Mouse (Mus musculus) left cerebral cortex, postnatal 25 days (tissue): ENCODE data around the gene Pcyt1a. TPM values are rescaled to one million over a fixed set of nuclear protein-coding genes. Genes with fewer than 3 reads are reported as not detected.

Experiments used
- DNase-seq, 2 experiments: peaks; one replicate each; pipeline ENCODE4 v3.0.0; 2022; ENCODE audit warnings: low spot score in 2 of 2, mixed read lengths in 1 of 2
- intact Hi-C: fragments of 180-260 bp; cut with DNase I; formaldehyde crosslinking; loops from one replicate; pipeline ENCODE4 v1.15.1; 2025
- total RNA-seq, 2 experiments: library from RNA; stranded (reverse); gene quantifications; 2 replicates each; pipeline ENCODE4 v1.2.3; 2021

The Pcyt1a gene
- total RNA-seq, 2 experiments from 2014 or later, result 38.2 to 40.3 TPM

DNA sequence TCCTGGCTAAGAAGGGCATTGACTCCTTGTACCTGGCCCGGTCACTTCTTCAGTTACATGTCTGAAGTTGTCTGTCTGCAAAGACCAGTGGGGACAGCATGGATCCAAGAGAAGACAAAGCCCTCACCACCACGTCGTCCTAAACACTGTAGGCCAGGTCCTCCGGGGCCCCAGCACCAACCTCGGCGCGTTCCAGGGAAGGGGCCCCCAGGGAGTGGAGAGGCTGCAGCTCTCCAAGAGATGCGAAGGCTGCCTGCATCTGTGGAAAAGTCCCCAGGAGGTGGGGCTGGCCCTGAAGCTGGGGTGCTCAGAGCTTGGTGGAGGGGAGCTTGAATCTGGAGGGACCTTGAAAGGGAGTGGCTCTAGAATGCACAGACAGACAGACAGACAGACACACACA lies 75.6 kb downstream of the Pcyt1a start:
- no peak for DNase-seq
- intact Hi-C loops, result loop anchor here (5.0 kb wide), 2 partner anchors 131 to 176 kb away; no protein-coding TSS in a partner anchor

DNA sequence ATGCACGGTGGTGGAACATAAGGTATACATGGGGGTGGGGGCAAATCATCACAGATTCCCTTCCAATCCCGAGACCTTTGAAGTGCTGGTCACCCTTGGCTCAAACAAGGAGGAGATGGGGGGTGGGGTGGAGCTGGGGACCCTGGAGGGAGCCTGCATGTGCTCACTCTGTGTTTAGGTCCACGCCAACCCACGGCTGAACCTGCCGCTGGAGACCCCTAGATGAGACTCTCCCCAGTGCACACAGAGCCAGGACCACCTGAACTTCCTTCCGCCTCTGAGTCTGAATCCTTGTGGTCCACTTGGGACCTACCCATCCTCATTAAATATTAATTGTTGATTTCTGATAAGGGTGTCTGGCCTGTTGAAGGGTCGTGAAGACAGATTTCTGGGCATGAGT lies 76.1 kb downstream of the Pcyt1a start:
- intact Hi-C loops, result loop anchor here (5.0 kb wide), 2 partner anchors 130 to 175 kb away; no protein-coding TSS in a partner anchor
- no peak for DNase-seq

DNA sequence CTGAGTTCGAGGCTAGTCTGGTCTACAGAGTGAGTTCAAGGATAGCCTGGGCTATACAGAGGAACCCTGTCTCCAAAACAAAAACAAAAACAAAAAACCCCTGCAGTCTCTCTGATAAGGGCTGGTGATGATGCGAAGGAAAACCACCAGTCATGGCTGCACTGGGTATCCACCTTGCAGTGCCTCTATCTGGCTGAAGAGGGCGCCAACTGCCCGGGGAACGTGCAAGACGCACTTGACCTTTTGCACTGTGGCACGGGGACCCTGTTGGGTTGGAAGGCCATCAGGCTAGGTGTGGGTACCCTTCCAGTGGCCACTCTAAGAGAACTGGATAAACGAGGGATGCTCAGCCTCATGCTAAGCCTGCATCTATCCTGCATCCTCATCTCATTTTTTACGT lies 76.7 kb downstream of the Pcyt1a start:
- DNase-seq, result peak in 1 of 2 experiments; percentile 65
- intact Hi-C loops, result loop anchor here (5.0 kb wide), 2 partner anchors 130 to 175 kb away; no protein-coding TSS in a partner anchor

DNA sequence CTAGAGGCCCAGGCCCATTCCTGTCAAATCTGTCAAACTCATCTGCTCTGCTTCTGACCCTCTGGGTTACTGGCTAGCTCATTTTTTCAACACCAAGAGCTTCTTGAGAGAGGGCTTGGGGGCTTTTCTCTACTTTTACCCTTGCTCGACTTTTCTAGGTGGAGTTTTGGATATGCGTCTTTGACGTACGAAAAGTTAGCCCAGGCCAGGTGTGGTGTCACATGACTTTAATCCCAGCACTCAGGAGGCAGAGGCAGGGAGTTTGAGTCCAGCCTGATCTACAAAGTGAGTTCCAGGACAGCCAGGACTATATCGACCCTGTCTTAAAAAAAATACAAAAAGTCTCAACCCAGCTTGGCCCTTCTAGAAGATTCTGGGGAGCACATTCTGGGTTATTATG lies 77.3 kb downstream of the Pcyt1a start:
- intact Hi-C loops, result loop anchor here (2.0 to 5.0 kb wide), 3 partner anchors 103 to 174 kb away; no protein-coding TSS in a partner anchor
- no peak for DNase-seq

DNA sequence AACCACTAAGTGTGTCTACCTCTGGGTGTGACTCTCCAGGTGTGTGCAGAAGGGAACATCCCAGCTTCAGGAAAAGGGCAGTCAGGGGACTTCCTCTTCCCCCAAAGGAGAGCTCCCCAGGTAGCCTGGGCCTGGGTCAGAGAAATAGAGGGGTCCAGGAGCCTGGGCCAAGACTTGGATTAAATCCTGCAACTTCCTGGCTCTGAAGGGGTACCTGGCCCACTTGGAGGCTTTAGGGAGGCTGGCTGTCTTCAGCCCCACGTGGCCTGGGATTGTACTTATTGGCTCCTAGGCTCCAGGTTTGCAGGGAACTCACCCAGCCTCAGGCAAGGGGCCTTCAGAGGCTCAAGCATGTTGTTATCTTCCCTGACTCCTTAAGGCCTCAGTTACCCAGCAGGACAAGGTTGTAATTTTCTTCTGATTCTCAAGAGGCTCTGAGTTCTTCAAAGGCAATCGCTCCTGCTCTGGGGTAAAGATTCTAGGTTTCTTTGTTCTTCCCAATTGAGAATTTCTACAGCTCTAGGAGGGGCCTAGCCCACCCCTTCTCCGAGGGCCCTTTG lies 77.9 kb downstream of the Pcyt1a start:
- DNase-seq, result no peak
- intact Hi-C loops, result loop anchor here (2.0 to 5.0 kb wide), 3 partner anchors 102 to 174 kb away; no protein-coding TSS in a partner anchor

DNA sequence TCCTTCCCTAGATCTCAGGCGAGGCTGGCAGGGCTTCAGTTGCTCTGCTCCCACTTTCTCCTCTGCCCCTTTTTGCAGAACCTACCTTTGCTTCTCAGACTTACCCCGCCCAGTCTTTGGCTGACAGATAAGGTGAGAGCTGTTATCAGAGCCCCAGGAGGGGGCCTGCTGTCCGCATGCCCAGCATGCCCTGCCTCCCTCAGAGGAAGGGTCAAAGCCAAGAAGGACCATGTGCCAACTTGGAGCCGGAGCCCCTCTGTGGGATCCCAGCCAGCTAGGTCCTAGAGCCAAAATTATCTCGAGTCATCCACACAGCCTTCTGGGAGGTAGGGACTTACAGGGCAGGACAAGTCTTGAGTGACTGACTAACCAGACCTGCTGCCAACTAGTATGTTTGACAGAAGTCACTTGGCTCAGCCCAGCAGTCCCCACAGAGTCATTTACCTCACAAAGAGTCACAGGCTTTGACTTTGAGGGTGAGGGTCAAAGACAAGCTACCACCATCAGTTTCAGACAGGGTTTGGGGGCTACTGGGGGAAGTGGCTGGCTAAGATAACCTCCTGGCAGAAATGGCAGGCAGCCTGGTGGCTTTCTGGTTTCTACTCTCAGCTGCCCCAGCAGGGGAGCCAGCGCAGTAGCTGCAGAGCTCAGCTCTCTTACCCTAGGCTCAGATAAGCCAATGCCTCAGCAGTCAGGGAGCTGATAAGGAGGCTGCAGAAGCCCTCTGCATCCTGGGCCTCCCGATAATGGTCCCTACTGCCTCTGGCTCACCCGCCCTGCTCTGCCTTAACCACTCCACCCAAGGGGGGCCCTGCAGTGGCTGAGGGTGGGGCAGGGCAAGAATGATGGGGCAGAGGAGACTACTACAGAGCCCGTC lies 78.6 kb downstream of the Pcyt1a start:
- intact Hi-C loops, result loop anchor here (2.0 to 5.0 kb wide), 3 partner anchors 101 to 173 kb away; no protein-coding TSS in a partner anchor
- DNase-seq, result no peak

DNA sequence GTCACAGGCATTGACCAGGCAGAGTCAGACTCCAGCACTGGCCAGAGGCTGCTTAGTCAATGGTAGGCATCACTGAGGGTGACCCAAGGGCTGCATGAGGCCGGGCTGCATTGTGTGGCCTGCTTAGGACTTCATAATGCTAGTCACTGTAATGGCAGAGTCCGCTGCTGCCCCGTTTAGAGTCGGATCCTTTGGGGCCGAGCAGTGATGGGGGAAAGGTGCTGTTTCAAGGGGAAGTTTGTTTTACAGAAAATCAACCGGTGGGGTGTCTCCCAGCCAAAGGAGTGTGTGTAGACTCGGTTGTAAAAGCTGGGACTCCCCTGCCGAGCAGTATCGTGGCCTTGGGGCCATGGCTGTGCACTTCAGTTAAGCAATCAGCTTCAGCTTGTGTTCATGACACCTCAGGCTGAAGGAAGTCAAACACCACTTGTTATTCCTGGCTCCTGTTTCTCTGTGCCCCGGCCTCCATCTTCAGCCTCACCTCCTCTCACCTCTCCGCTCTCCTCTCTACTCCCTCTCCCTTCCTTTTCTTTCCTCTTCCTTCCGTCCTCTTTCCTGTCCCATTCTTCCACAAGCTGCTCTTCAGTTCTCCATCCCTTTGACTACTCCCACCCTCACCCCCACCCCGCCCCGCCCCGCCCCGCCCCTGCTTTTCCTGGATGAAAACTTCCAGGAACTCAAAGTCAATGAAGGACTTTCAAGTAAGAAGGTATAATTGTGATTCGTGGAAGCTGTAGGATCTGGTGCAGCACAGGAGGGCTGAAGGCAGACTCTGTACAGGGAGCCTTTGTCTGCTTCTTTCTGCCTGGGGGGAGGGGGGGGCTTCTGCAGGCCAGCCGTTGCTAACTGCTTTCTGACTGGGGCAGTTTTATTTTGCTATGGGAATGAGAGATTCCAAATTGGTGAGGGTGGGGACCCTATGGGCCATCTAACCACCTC lies 79.9 kb downstream of the Pcyt1a start:
- no peak for DNase-seq
- intact Hi-C loops, result no loop called here

DNA sequence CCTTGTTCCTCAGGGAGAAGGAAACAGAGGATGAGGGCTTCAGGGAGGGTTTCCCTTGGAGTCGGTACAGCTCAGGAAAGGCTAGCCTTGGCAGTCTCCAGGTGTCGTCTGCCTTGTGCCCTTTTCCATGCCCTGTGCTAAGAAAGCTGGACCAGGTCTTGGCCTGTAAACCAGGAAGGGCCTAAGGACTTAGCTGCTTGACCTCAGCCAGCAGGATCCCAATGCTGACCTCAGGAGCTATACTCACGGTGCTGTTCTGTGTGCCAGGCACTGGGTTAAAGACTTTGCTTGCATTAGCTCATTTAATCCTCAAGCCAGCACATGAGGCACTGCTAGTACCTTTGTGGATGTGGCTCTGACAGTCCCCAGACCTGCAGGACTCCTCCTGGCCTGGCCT lies 80.6 kb downstream of the Pcyt1a start:
- DNase-seq, result no peak
- intact Hi-C loops, result no loop called here

DNA sequence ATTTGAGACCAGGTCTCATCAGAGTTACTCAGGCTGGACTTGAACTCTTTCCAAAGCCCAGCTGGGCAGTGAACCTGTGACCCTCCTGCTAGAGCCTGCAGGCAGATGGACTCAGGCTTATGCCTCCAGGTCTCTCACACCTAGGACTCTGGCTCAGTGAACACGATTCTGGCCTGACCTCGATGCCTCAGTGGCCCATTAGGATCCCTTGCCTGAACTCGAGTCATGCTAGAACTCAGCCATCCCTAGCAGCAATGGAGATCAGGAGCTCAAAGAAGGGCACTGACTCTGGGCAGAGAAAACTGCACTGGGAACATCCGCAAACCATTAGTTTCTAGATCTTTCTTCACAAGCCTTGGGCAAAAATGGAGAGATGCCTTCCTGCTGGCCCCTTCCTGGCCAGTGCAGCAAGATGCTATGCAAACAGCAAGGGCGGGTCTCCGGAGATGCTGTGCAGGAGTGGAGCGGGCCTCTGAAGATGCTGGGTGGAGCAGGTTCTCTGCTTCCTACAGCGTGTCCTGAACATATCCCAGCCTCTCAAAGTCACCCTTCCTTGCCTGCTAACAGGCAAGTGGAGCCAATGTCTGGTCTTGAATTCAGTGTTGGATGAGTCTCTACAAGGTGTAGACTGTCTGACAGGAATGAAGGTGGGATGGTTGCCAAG lies 81.2 kb downstream of the Pcyt1a start:
- DNase-seq, result no peak
- intact Hi-C loops, result no loop called here

DNA sequence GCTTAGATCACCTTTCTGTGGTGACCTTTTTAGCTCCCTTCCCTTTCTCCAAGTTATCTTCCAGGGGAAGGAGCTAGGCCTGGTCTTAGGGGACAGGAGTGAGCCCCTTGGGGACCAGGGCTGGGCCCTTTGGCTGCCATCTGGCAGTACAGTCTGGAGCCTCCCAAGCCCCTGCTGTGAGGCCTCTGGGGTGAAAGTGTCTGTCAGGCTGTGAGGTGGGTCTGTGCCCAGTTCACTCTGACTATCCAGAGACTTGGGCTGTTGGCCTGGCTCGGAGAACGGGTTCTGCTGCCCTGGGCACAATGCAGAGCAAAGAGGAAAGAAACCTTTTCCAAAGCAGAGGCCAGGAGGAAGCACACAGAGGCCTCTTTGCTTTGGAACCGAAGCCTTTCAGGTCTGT lies 82.2 kb downstream of the Pcyt1a start:
- intact Hi-C loops, result no loop called here
- DNase-seq, result no peak

DNA sequence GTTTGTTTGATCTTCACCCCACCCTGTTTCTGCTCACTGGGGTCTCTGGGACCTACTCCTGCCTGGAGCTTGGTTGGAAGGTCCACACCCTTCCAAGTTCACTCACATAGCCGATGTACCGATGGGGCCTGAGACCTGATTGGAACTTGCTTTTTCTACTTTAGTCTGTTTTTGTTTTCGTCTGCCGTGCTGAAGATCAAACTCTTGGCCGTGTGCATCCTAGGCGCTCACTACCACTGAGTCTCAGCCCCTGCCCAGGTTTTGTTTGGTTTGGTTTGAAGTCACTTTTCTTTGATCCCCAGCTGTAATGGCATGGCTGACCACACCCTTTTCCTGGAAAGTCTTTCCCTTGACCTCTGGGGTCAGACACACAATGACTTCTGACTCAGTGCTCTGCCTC lies 82.7 kb downstream of the Pcyt1a start:
- DNase-seq, result no peak
- intact Hi-C loops, result no loop called here

DNA sequence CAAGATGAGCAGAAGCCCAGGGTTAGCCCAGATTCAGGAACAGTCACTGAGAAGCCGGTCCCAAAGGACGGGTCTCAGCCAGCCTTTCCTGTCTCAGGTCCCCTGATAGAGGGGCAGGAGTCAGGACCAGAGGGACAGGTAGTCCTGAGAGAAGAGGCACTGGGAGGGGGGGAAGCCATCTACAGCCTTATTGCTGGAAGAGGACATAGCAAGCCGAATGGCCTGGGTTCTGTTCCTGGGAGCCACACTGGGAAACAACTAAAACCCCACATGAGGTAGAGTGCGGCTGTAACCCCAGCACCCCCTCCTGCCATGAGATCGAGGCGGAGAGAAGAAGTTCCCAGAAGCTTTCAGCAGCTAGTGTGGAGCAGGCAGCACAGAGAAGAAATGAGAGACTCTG lies 83.2 kb downstream of the Pcyt1a start:
- intact Hi-C loops, result no loop called here
- no peak for DNase-seq

DNA sequence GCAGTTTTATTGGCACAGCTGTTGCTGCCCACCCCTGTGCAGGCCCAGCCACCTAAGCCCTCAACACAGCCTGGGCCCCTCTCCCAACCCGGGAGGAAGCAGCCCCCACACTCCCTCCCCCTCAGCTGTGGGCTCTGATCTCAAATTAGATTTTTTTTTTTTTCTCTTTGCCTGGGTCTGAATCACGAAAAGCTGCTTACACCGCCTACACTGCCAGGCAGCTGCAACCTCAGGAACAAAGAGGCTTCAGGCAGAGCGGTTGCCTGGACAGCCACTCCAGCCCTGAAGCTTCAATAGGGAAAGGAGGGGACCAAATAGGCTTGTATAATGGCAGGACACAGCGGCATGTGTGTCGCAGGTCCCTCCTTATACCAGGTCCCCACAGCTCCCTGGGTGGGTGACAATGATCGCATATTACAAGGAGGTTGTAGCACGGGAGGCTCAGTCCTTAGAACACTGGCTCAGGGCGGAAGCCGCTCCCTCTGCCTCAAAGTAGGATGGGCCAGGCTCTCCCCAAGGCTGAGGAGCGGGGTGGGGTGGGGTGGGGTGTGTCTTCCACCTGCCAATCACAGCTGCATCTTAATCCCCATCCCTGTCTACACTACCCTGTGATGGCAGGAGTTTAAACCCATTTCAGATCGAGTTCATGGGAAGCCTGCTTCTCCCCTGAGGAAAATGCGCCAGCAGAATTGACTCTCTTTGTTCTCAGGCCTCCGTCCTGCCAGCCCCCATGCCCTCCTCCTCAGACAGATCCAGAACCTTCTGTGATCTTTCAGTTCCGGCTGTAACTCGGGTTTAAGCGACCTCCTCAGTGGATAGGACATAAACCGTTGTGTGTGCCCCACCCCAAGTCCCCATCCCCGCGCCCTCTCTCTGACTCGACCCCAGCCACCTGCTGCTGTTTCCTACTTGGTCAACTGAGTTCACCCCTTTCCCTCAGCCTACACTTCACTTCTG lies 85.6 kb downstream of the Pcyt1a start:
- peak; percentile 84 to 95 for DNase-seq
- intact Hi-C loops, result loop anchor here (1.0 kb wide), 1 partner anchor 92 kb away; the partner anchor contains the start of gene Tfrc

DNA sequence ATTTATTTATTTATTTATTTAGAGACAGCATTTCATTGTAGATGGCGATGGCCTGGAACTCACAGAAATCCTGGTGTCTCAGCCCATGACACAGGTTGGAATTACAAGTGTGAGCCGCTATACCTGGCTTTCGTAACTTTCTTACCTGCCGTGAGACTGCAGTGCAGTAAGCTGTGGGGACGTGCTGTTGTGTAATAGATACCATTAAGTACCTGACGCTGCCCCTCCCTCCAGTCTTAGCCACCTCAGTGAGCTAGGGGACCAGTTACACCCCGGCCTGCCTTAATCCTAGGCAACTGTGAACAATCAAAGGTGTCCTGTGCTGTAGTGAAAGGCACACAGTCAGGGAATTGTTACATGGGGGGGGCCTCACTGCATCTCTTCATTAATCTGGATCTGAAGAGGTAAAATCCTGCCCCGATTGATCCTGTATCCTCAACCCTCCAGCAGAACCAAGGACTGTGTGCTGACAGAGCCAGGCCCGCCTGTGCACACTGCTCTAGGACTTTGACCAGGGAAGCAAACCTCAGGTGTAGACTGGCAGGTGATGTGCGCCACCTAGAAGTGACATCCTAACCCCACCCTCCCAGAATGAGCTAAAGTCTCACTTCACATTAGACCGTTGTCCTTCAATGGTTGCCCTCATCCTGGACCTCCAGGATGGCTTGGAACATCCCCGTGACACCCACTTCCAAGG lies 87.2 kb downstream of the Pcyt1a start:
- no peak for DNase-seq
- intact Hi-C loops, result no loop called here

DNA sequence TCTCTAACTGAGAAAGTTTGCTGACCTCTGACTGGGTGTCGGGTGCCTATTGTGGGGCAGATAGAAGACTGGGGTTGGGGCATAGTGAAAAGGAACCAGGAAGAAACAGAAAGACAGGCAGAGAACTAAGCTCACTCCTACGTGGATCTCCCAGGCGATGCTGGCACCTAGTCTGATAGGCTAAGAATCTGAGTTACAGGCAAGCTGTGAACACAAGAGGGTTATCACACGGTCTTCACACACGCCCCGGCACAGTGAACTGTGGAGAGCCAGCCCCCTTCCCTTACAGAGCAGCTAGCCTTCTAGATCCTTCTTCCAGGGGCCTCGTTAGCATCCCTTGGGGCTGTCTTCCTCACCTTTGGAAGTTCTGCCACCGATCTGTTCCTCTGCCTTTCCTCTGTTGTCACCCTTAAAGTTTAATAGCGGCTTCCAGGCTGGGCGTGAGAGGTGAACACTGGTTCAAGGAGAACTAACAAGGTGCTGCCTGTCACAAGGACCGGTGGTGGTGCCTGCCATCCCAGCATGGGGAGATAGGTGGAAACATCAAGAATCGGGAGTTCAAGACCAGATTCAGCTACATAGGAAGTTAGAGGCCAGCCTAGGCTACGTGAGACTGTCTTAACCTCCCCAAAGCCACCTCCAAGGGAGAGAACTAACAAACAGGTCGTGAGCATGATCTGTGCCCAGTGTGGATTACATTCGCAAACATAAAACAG lies 89.1 kb downstream of the Pcyt1a start:
- peak in 1 of 2 experiments; percentile 46 for DNase-seq
- intact Hi-C loops, result no loop called here

DNA sequence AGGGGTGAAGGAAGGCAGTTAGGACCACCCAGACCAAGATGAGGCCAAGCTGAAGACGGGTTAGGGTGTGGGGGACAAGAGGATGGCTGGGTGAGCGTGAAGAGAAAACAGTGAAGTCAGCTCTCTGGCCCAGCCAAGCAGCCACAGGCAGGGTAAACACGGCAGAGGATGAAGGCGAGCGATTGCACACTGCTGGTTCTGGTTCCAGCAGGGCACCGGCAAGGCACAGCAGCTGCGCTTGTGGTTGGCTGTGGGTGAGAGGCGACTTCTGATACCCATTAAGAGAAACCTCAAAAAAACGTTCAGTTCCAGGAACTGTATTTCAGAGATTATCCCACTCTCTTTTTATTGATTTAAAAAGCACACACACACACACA lies 89.6 kb downstream of the Pcyt1a start:
- intact Hi-C loops, result no loop called here
- no peak for DNase-seq

DNA sequence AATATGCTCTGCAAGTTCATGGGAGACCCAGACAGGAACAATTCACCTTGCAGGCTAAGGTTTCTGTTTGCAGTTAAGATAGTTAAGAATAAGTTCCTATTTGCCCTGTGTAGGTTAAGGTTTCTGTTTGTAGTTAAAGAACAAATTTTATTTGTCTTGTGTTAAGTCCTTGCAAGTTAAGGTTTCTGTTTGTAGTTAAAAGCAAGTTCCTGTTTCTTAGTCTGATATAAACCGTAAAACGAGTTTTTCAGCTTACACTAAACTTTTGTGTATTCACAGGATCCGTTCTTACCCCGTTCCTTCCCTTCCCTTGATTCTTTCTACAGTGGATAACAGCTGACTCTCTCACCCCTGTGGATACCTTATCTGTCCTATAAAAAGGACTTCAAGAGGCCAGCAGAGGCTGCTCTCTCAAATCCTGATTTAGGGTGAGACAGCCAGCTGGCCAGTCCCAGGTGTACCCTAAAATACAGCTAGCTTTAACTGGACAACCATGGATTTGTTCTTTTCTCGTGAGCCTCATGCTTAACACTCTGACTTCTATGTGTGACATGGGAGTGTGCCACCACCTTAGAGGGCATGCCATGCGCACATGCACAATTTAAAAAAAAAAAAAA lies 92.0 kb downstream of the Pcyt1a start:
- no peak for DNase-seq
- intact Hi-C loops, result no loop called here
